Mouse (Mus musculus) ES-Bruce4 (cell line): Measurements from ENCODE around the gene Prkce.

Source experiments
- CTCF ChIP-seq: IDR thresholded peaks from one replicate; pipeline ENCODE4 v1.8.1; 2011; ENCODE audit warnings: low read depth, low read length
- EP300 ChIP-seq: IDR thresholded peaks from 2 replicates; pipeline ENCODE4 v1.6.1; 2011; ENCODE audit warnings: low read depth, low read length; ENCODE audit not compliant: insufficient read depth
- POLR2A ChIP-seq: IDR thresholded peaks from one replicate; pipeline ENCODE4 v1.8.1; 2011; ENCODE audit warnings: low read length; ENCODE audit not compliant: insufficient read depth

DNA sequence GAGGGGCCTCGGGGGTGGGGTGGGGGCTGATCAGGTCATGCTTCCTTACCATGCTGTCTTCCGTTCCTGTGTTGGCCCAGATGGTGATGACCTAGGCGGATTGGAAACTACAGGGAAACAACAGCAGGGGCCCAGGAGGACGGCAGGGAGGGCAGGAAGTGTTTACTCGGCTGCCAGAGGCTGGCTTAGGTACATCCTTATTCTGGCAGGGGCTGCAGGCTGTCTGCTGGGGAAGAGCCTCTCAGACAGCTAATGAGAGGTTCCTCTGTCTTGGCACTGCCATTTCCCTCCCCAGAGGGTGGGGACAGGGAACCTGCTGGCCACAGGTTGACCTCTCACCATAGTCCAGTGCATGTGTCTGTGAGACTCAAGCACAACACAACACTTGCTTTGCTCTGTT is 116.2 kb downstream of the Prkce start:
- no peak for TF ChIP-seq CTCF
- no peak for TF ChIP-seq EP300
- no peak for TF ChIP-seq POLR2A
